Mouse (Mus musculus) embryonic facial prominence, embryonic 11.5 days (tissue): Measurements from ENCODE around the gene Stk17b. TPM values are rescaled to one million over a fixed set of nuclear protein-coding genes. Genes with fewer than 3 reads are reported as not detected.
"Not testable (repeated sequence)": the region's sequence is repeated elsewhere in the genome, so short reads cannot be mapped to it uniquely, and the experiment has no call there.

Experiments used
- ATAC-seq: fragments of 200-750 bp; cut with Nextera tagmentation; replicated peaks from 2 replicates; pipeline ENCODE4 v1.8.0; 2017; ENCODE audit warnings: low read depth; ENCODE audit not compliant: insufficient number of reproducible peaks, low FRiP score, low TSS enrichment
- DNase-seq: peaks from one replicate; pipeline ENCODE4 v3.0.0-alpha.2; 2015; ENCODE audit warnings: low spot score
- H3K27ac ChIP-seq: fragments of 300-500 bp; sonication (generic); replicated peaks from 2 replicates; pipeline ENCODE4 v1.5.1; 2014; ENCODE audit warnings: mild to moderate bottlenecking, low read depth, low read length, control low read depth
- H3K27me3 ChIP-seq: fragments of 300-500 bp; sonication (generic); 2 replicates; pipeline ENCODE4 v1.6.1; 2014; ENCODE audit warnings: mild to moderate bottlenecking, low read length, moderate library complexity, mixed read lengths; ENCODE audit not compliant: control insufficient read depth, insufficient read depth
- H3K36me3 ChIP-seq: fragments of 300-500 bp; sonication (generic); replicated peaks from 2 replicates; pipeline ENCODE4 v1.6.1; 2014; ENCODE audit warnings: low read depth, mild to moderate bottlenecking, low read length, moderate library complexity, mixed read lengths; ENCODE audit not compliant: control insufficient read depth, insufficient read depth
- H3K4me1 ChIP-seq: fragments of 300-500 bp; sonication (generic); 2 replicates; pipeline ENCODE4 v1.6.1; 2014; ENCODE audit warnings: low read length, mixed read lengths; ENCODE audit not compliant: control insufficient read depth, insufficient read depth
- H3K4me2 ChIP-seq: fragments of 300-500 bp; sonication (generic); 2 replicates; pipeline ENCODE4 v1.6.1; 2014; ENCODE audit warnings: low read depth, mild to moderate bottlenecking, control low read depth, low read length, moderate library complexity
- H3K4me3 ChIP-seq: fragments of 300-500 bp; sonication (generic); 2 replicates; pipeline ENCODE4 v1.5.1; 2014; ENCODE audit warnings: low read depth, low read length, control low read depth
- H3K9ac ChIP-seq: fragments of 300-500 bp; sonication (generic); replicated peaks from 2 replicates; pipeline ENCODE4 v1.6.1; 2014; ENCODE audit warnings: mild to moderate bottlenecking, control low read depth, low read length
- H3K9me3 ChIP-seq: fragments of 300-500 bp; sonication (generic); replicated peaks from 2 replicates; pipeline ENCODE4 v1.6.1; 2016; ENCODE audit warnings: mild to moderate bottlenecking, low read length, inconsistent platforms, mixed read lengths; ENCODE audit not compliant: control insufficient read depth
- WGBS: fragments of 180-500 bp; shearing (Covaris S2); extraction: QIAGEN DNeasy Blood & Tissue Kit; methylation state at CpG from one replicate; pipeline ENCODE4 v1.1.7; 2014; 5-methylcytosine and 5-hydroxymethylcytosine counted together
- polyA plus RNA-seq: library from polyadenylated mRNA; unstranded; fragments of >200 nt; fragmentation: Nextera tagmentation; extraction: Ambion mirVana; gene quantifications from 2 replicates; pipeline ENCODE4 v1.2.1, GENCODE M21; 2014

The Stk17b gene
- polyA plus RNA-seq, 1 experiment from 2014 or later = 13.3 TPM

- no peaks in the 10 kb centered on the region for H3K4me1 ChIP-seq
- ATAC-seq = no peak
- DNase-seq = no peak
- H3K27ac ChIP-seq = no peak overlapping the region
- no peaks in the 10 kb centered on the region for H3K9me3 ChIP-seq
- no peak overlapping the region for H3K4me3 ChIP-seq
- H3K9ac ChIP-seq = no peak overlapping the region
- no peaks in the 10 kb centered on the region for H3K27me3 ChIP-seq
- no peaks in the 10 kb centered on the region for H3K36me3 ChIP-seq
- H3K4me2 ChIP-seq = no peak overlapping the region
- WGBS = 86% methylated on average over 4 of the region's 4 CpGs
These were observed 27.7 kb downstream of the Stk17b start for GRCm38 (mm10) chr1:53757316-53757715.

DNA sequence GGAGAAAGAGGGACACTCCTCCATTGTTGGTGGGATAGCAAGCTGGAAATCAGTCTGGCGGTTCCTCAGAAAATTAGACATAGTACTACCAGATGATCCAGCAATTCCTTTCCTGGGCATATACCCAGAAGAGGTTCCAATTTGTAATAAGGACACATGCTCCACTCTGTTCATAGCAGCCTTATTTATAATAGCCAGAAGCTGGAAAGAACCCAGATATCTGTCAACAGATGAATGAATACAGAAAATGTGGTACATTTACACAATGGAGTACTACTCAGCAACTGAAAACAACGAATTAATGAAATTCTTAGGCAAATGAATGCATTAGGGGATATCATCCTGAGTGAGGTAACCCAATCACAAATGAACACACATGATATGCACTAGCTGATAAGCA, 31.5 kb downstream of the Stk17b start:
- WGBS = 92% methylated on average over 2 of the region's 2 CpGs
- H3K9ac ChIP-seq, H3K27me3 ChIP-seq, ATAC-seq, H3K9me3 ChIP-seq, H3K4me2 ChIP-seq, H3K27ac ChIP-seq, H3K36me3 ChIP-seq, H3K4me1 ChIP-seq, DNase-seq, H3K4me3 ChIP-seq: not testable (repeated sequence)

GRCm38 (mm10) chr1:53751144-53751543, 33.9 kb downstream of the Stk17b start:
- no peak for DNase-seq
- no peaks in the 10 kb centered on the region for H3K4me1 ChIP-seq
- H3K27ac ChIP-seq = no peak overlapping the region
- no peak overlapping the region for H3K9ac ChIP-seq
- H3K4me2 ChIP-seq = no peak overlapping the region
- 82% methylated on average over 1 of the region's 1 CpGs for WGBS
- ATAC-seq = no peak
- H3K27me3 ChIP-seq = no peaks in the 10 kb centered on the region
- H3K36me3 ChIP-seq = no peaks in the 10 kb centered on the region
- H3K4me3 ChIP-seq = no peak overlapping the region
- H3K9me3 ChIP-seq = no peaks in the 10 kb centered on the region

GRCm38 (mm10) chr1:53750697-53751096, 34.3 kb downstream of the Stk17b start:
- DNase-seq, H3K4me3 ChIP-seq, H3K27ac ChIP-seq, H3K9ac ChIP-seq, H3K4me2 ChIP-seq, H3K4me1 ChIP-seq, ATAC-seq, H3K27me3 ChIP-seq, H3K36me3 ChIP-seq, H3K9me3 ChIP-seq: not testable (repeated sequence)
- 84% methylated on average over 7 of the region's 7 CpGs for WGBS

DNA sequence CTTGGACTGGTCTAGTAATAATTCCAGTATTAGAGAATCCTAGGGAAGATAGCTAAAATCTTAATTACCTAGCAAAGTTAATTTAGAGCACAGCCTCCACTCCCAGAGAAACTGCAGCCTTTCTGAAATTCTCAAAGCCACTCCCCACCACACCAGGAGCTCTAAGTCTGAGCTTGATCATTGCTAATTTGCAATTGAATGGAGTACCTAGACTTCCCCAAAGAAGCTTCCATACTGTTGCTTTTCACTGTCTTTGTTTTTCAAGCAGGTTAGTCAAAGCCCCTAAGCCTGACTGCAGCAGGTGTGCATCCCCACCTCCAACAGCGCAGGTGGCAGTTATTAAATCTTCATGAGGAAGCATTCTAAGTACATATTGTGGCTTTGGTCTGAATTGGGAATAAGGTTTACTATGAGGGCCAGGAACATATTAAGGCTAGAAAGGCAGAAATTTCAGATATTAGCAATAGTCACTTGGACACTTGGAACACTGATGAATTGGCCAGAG, 35.1 kb downstream of the Stk17b start:
- not testable (repeated sequence) for H3K4me2 ChIP-seq, ATAC-seq, H3K9ac ChIP-seq, H3K36me3 ChIP-seq, H3K27ac ChIP-seq, H3K9me3 ChIP-seq, DNase-seq, H3K4me1 ChIP-seq, H3K4me3 ChIP-seq, H3K27me3 ChIP-seq
- WGBS = 63% methylated on average over 1 of the region's 1 CpGs

GRCm38 (mm10) chr1:53748571-53748970, 36.5 kb downstream of the Stk17b start:
- Histone ChIP-seq H3K27me3 (no peaks in the 10 kb centered on the region), H3K9me3 (no peaks in the 10 kb centered on the region), H3K9ac (no peak overlapping the region), H3K36me3 (no peaks in the 10 kb centered on the region), H3K4me1 (no peaks in the 10 kb centered on the region), H3K4me2 (no peak overlapping the region), H3K4me3 (no peak overlapping the region), H3K27ac (no peak overlapping the region)
- ATAC-seq = no peak
- WGBS = 30% methylated on average over 9 of the region's 11 CpGs
- no peak for DNase-seq

DNA sequence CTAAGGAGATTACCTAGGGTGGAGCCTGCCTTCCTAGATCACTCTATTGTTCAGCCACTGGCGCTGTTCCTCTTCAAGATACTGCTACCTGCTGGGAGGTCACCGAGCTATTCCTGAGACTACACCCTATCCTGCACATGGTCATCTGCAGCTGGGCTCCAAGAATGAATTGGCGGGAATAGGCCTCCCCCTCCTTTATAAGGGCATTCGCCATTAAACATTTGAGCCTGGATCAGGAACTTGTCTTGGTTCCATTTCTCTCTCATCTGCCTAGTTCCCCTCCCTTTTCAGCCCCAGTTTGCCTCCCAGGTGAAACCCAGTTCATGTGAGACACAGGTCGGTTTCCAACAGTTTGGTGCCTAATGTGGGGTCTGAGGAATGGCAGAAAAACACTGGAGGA, 39.0 kb downstream of the Stk17b start:
- WGBS = 76% methylated on average over 5 of the region's 5 CpGs
- ATAC-seq (no peak), DNase-seq (no peak)
- H3K4me1 ChIP-seq = no peaks in the 10 kb centered on the region
- H3K9me3 ChIP-seq = no peaks in the 10 kb centered on the region
- H3K4me3 ChIP-seq = no peak overlapping the region
- no peak overlapping the region for H3K9ac ChIP-seq
- H3K4me2 ChIP-seq = no peak overlapping the region
- H3K27ac ChIP-seq = no peak overlapping the region
- H3K27me3 ChIP-seq = no peaks in the 10 kb centered on the region
- no peaks in the 10 kb centered on the region for H3K36me3 ChIP-seq

GRCm38 (mm10) chr1:53741742-53742458, 43.1 kb downstream of the Stk17b start:
- H3K27me3 ChIP-seq = no peaks in the 10 kb centered on the region
- H3K9me3 ChIP-seq = no peaks in the 10 kb centered on the region
- no peak for DNase-seq
- H3K9ac ChIP-seq = no peak overlapping the region
- no peak overlapping the region for H3K4me2 ChIP-seq
- H3K4me1 ChIP-seq = no peaks in the 10 kb centered on the region
- WGBS = 82% methylated on average over 3 of the region's 3 CpGs
- no peaks in the 10 kb centered on the region for H3K36me3 ChIP-seq
- no peak overlapping the region for H3K4me3 ChIP-seq
- H3K27ac ChIP-seq = no peak overlapping the region
- ATAC-seq = no peak
